Mouse (Mus musculus) embryonic facial prominence, embryonic 13.5 days (tissue): ENCODE data around the gene Gm4131. TPM values are rescaled to one million over a fixed set of nuclear protein-coding genes. Genes with fewer than 3 reads are reported as not detected.

Experiments used
- ATAC-seq: fragments of 200-750 bp; cut with Nextera tagmentation; 2 replicates; pipeline ENCODE4 v1.8.0; 2017; ENCODE audit warnings: low read depth; ENCODE audit not compliant: insufficient number of reproducible peaks, insufficient read depth, low FRiP score, low TSS enrichment
- H3K27ac ChIP-seq: fragments of 300-500 bp; sonication (generic); 2 replicates; pipeline ENCODE4 v1.5.1; 2015; ENCODE audit warnings: moderate library complexity, mild to moderate bottlenecking, inconsistent platforms
- H3K27me3 ChIP-seq: fragments of 300-500 bp; sonication (generic); 2 replicates; pipeline ENCODE4 v1.6.1; 2015; ENCODE audit warnings: mild to moderate bottlenecking, inconsistent platforms
- H3K36me3 ChIP-seq: fragments of 300-500 bp; sonication (generic); 2 replicates; pipeline ENCODE4 v1.6.1; 2015; ENCODE audit warnings: mild to moderate bottlenecking, inconsistent platforms
- H3K4me1 ChIP-seq: fragments of 300-500 bp; sonication (generic); 2 replicates; pipeline ENCODE4 v1.6.1; 2015; ENCODE audit warnings: inconsistent platforms
- H3K4me2 ChIP-seq: fragments of 300-500 bp; sonication (generic); 2 replicates; pipeline ENCODE4 v1.6.1; 2015; ENCODE audit warnings: moderate library complexity, mild to moderate bottlenecking, inconsistent platforms
- H3K4me3 ChIP-seq: fragments of 300-500 bp; sonication (generic); 2 replicates; pipeline ENCODE4 v1.5.1; 2015; ENCODE audit warnings: mild to moderate bottlenecking, inconsistent platforms
- H3K9ac ChIP-seq: fragments of 300-500 bp; sonication (generic); 2 replicates; pipeline ENCODE4 v1.6.1; 2015; ENCODE audit warnings: mild to moderate bottlenecking, inconsistent platforms
- H3K9me3 ChIP-seq: fragments of 300-500 bp; sonication (generic); 2 replicates; pipeline ENCODE4 v1.6.1; 2016; ENCODE audit warnings: inconsistent platforms
- WGBS: fragments of 180-500 bp; shearing (Covaris S2); methylation state at CpG from one replicate; pipeline ENCODE4 v1.1.7; 2015; ENCODE audit warnings: mixed read lengths; 5-methylcytosine and 5-hydroxymethylcytosine counted together
- polyA plus RNA-seq: library from polyadenylated mRNA; unstranded; fragments of >200 nt; fragmentation: Nextera tagmentation; extraction: Ambion mirVana; gene quantifications from 2 replicates; pipeline ENCODE4 v1.2.1, GENCODE M21; 2015

Gene Gm4131
- polyA plus RNA-seq, 1 experiment from 2014 or later, result not detected

GRCm38 (mm10) chr14:62456239-62456747 is 110.4 kb downstream of the Gm4131 start, which contains the start of gene Gucy1b2:
TSS of gene Gucy1b2 (minus strand) at chr14:62456289.
- no peak within 1 kb of the TSS for H3K27ac ChIP-seq

GRCm38 (mm10) chr14:62455570-62455879 is 111.2 kb downstream of the Gm4131 start:
- H3K27ac ChIP-seq, result no peak overlapping the region
- ATAC-seq, result no peak
- H3K4me3 ChIP-seq, result no peak overlapping the region
- H3K9ac ChIP-seq, result no peak overlapping the region
- 78% methylated on average over 5 of the region's 5 CpGs for WGBS
- no peaks in the 10 kb centered on the region for H3K27me3 ChIP-seq
- no peak overlapping the region for H3K4me2 ChIP-seq
- peaks cover 5% of the 10 kb centered on the region; the same call in 1 of the 2 replicates for H3K4me1 ChIP-seq
- H3K9me3 ChIP-seq, result no peaks in the 10 kb centered on the region
- no peaks in the 10 kb centered on the region for H3K36me3 ChIP-seq

More at GRCm38 (mm10) chr14:62456239-62456747, 110.4 kb downstream of the Gm4131 start, which contains the start of gene Gucy1b2:
- Histone ChIP-seq H3K4me3 (no peak within 1 kb of the TSS), H3K4me1 (peaks cover 5% of the 10 kb centered on the region; the same call in 1 of the 2 replicates), H3K4me2 (no peak within 1 kb of the TSS), H3K36me3 (no peaks in the 10 kb centered on the region), H3K9ac (no peak within 1 kb of the TSS), H3K27me3 (no peaks in the 10 kb centered on the region), H3K9me3 (no peaks in the 10 kb centered on the region)
- no peak for ATAC-seq
- 53% methylated on average over 9 of the region's 9 CpGs for WGBS

- Histone ChIP-seq H3K9ac (no peak overlapping the region), H3K27me3 (no peaks in the 10 kb centered on the region), H3K36me3 (no peaks in the 10 kb centered on the region), H3K4me2 (no peak overlapping the region), H3K4me3 (no peak overlapping the region), H3K9me3 (no peaks in the 10 kb centered on the region), H3K27ac (no peak overlapping the region), H3K4me1 (peaks cover 5% of the 10 kb centered on the region; the same call in 1 of the 2 replicates)
- no peak for ATAC-seq
- WGBS, result 67% methylated on average over 9 of the region's 9 CpGs
Measured at GRCm38 (mm10) chr14:62454760-62455569, 111.8 kb downstream of the Gm4131 start.

- Histone ChIP-seq H3K4me1 (peaks cover 5% of the 10 kb centered on the region; the same call in 1 of the 2 replicates), H3K36me3 (no peaks in the 10 kb centered on the region), H3K27ac (no peak overlapping the region), H3K4me3 (no peak overlapping the region), H3K4me2 (no peak overlapping the region), H3K9me3 (no peaks in the 10 kb centered on the region), H3K9ac (no peak overlapping the region), H3K27me3 (no peaks in the 10 kb centered on the region)
- 64% methylated on average over 3 of the region's 3 CpGs for WGBS
- ATAC-seq, result no peak
Measured at GRCm38 (mm10) chr14:62454136-62454535, 112.6 kb downstream of the Gm4131 start.

GRCm38 (mm10) chr14:62453276-62453675 is 113.4 kb downstream of the Gm4131 start:
- H3K9me3 ChIP-seq, result no peaks in the 10 kb centered on the region
- WGBS, result 81% methylated on average over 11 of the region's 11 CpGs
- no peak overlapping the region for H3K9ac ChIP-seq
- H3K36me3 ChIP-seq, result no peaks in the 10 kb centered on the region
- no peaks in the 10 kb centered on the region for H3K27me3 ChIP-seq
- no peak overlapping the region for H3K4me2 ChIP-seq
- no peak overlapping the region for H3K27ac ChIP-seq
- H3K4me1 ChIP-seq, result peaks cover 5% of the 10 kb centered on the region; the same call in 1 of the 2 replicates
- H3K4me3 ChIP-seq, result no peak overlapping the region
- no peak for ATAC-seq

GRCm38 (mm10) chr14:62450706-62451105 is 116.0 kb downstream of the Gm4131 start:
- Histone ChIP-seq H3K4me3 (no peak overlapping the region), H3K9ac (no peak overlapping the region), H3K4me2 (no peak overlapping the region), H3K9me3 (no peaks in the 10 kb centered on the region), H3K27ac (no peak overlapping the region), H3K27me3 (no peaks in the 10 kb centered on the region; the same call in 1 of the 2 replicates), H3K36me3 (no peaks in the 10 kb centered on the region), H3K4me1 (peaks cover 5% of the 10 kb centered on the region; the same call in 1 of the 2 replicates)
- ATAC-seq, result no peak
- 86% methylated on average over 1 of the region's 1 CpGs for WGBS

- ATAC-seq, result no peak
- Histone ChIP-seq H3K4me2 (no peak overlapping the region), H3K9ac (no peak overlapping the region), H3K36me3 (no peaks in the 10 kb centered on the region), H3K27me3 (no peaks in the 10 kb centered on the region; the same call in 1 of the 2 replicates), H3K4me3 (no peak overlapping the region), H3K9me3 (no peaks in the 10 kb centered on the region), H3K4me1 (peaks cover 11% of the 10 kb centered on the region), H3K27ac (no peak overlapping the region)
- WGBS, result 71% methylated on average over 3 of the region's 3 CpGs
Measured at GRCm38 (mm10) chr14:62447214-62447548, 119.5 kb downstream of the Gm4131 start.

- Histone ChIP-seq H3K27me3 (no peaks in the 10 kb centered on the region; the same call in 1 of the 2 replicates), H3K4me3 (no peak overlapping the region), H3K27ac (no peak overlapping the region), H3K9me3 (no peaks in the 10 kb centered on the region), H3K9ac (no peak overlapping the region), H3K4me2 (no peak overlapping the region), H3K36me3 (no peaks in the 10 kb centered on the region), H3K4me1 (peaks cover 11% of the 10 kb centered on the region)
- no peak for ATAC-seq
- 84% methylated on average over 7 of the region's 7 CpGs for WGBS
Measured at GRCm38 (mm10) chr14:62446385-62447213, 120.1 kb downstream of the Gm4131 start.

GRCm38 (mm10) chr14:62443840-62444430 is 122.8 kb downstream of the Gm4131 start:
- Histone ChIP-seq H3K27ac (peak overlapping the region; percentile 44), H3K4me1 (peaks cover 11% of the 10 kb centered on the region), H3K4me2 (no peak overlapping the region), H3K9me3 (no peaks in the 10 kb centered on the region), H3K9ac (no peak overlapping the region), H3K36me3 (no peaks in the 10 kb centered on the region), H3K27me3 (no peaks in the 10 kb centered on the region; the same call in 1 of the 2 replicates), H3K4me3 (no peak overlapping the region)
- 51% methylated on average over 6 of the region's 6 CpGs for WGBS
- no peak for ATAC-seq

- Histone ChIP-seq H3K9me3 (no peaks in the 10 kb centered on the region), H3K27ac (0 out of 2 replicates have a peak overlapping the region, but pooled peaks have one; percentile 44), H3K36me3 (no peaks in the 10 kb centered on the region), H3K9ac (no peak overlapping the region), H3K27me3 (no peaks in the 10 kb centered on the region; the same call in 1 of the 2 replicates), H3K4me1 (peaks cover 11% of the 10 kb centered on the region), H3K4me2 (no peak overlapping the region), H3K4me3 (no peak overlapping the region)
- ATAC-seq, result no peak
- WGBS, result 77% methylated on average over 1 of the region's 1 CpGs
Measured at GRCm38 (mm10) chr14:62442971-62443370, 123.8 kb downstream of the Gm4131 start.

GRCm38 (mm10) chr14:62440036-62440435 is 126.7 kb downstream of the Gm4131 start:
- Histone ChIP-seq H3K9ac (no peak overlapping the region), H3K4me1 (peaks cover 11% of the 10 kb centered on the region), H3K4me2 (no peak overlapping the region), H3K36me3 (no peaks in the 10 kb centered on the region), H3K9me3 (no peaks in the 10 kb centered on the region), H3K4me3 (no peak overlapping the region), H3K27ac (no peak overlapping the region), H3K27me3 (no peaks in the 10 kb centered on the region)
- ATAC-seq, result no peak
